Mouse (Mus musculus) cerebellum, adult 2 months (tissue): ENCODE data around the gene Aplf.
"Not testable (repeated sequence)": the region's sequence is repeated elsewhere in the genome, so short reads cannot be mapped to it uniquely, and the experiment has no call there.

ENCODE experiments used
- CTCF ChIP-seq: fragments of 200-500 bp; IDR thresholded peaks from 2 replicates; pipeline ENCODE4 v1.5.1; 2011; ENCODE audit warnings: low read depth, mild to moderate bottlenecking, control low read depth, low read length, moderate library complexity, borderline replicate concordance; ENCODE audit not compliant: insufficient read depth
- POLR2A ChIP-seq: fragments of 200-500 bp; IDR thresholded peaks from 2 replicates; pipeline ENCODE4 v1.6.1; 2011; ENCODE audit warnings: low read length, control low read depth, borderline replicate concordance; ENCODE audit not compliant: insufficient read depth

- TF ChIP-seq CTCF, POLR2A: not testable (repeated sequence)
Observed at GRCm38 (mm10) chr6:87628936-87629335, 43.1 kb downstream of the Aplf start.
